Mouse (Mus musculus): Measurements from ENCODE around the gene Ptprn2.

Gene Ptprn2

DNA sequence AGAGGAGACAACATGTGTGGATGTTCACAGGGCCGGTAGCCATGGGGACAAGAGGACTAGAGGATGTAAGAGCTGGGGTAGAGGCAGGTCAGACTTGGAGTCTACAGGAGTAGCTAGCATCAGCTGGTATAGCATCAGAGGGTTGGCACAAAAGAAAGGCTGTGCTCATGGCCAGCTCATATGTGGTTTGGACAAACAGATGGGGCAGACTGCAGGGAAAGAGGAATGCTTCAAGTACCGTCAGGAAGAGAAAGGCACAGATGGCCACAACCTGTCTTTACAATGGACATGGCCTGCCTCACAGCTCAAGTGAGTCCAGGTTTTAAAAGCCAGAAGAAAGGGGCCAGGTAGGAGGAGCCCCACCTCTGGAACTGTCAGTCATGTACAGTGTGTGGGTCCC lies 776.5 kb downstream of the Ptprn2 start:
- DNase-seq (ENCODE audit: low read depth) = no peak

DNA sequence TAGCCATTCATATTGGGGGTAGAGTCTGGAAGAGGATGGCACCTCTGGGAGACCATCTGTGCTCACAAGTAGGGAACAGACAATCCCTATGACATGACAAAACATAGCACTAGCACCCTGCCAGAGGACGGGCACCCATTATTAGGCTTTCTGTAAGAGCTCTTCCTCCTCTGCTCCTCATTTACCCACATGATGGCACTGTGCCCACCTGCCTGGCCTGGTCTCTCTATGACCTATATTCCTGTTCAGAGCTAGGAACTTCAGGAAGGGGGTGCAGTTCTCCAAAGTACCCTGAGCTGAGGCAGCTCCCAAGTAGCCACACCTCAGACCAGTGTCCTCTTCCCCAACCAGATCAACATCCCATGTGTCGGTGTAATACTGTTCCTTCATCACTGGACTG lies 777.6 kb downstream of the Ptprn2 start:
- DNase-seq (ENCODE audit: low read depth) = no peak

DNA sequence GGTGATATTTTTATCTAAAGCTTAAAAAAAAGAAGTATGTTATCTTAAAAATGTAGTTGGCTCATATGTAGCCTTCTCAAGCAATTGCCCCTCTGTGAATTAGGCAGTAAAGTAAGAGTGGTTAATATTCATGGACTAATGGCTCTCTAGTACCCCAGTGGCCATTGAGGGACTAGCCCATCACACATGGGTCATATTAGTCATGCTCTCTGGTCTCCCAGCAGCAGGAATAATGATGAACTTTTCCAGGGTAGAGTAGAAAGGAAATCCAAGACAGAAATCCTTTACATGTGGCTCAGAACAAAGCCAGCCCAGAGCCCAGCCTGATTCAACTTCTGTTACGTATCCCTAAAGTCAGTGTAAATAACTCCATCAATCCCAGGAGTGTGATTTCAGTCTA lies 779.7 kb downstream of the Ptprn2 start:
- no peak for DNase-seq (ENCODE audit: low read depth)

DNA sequence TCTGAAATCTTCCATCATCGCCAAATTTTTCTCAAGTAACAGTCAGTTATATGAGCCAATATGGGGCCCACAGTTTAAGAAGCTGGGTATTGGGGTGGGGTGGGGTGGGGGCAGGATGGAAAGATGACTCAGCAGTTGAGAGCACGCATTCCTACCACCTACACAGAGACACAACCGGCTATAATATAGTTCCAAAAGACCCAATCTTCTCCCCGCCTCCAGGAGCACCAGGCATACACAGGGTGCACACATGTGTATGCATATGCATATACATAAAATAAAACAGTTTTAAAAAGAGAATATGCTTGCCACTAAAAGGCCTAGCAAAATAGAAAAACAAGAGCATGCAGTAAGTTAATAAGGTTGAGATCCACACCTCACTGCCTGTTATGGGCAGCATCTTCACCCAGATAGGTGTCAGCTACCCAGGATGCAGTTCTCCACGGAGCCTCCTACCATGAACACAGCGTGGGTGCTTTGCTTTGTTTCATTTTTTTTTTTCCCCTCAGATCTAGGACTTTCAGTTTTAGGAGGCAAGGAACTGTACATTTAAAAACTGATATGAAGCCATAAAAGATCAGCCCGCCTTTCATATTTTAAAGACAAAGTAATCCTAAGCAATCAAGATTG lies 783.1 kb downstream of the Ptprn2 start:
- DNase-seq (ENCODE audit: low read depth) = no peak

DNA sequence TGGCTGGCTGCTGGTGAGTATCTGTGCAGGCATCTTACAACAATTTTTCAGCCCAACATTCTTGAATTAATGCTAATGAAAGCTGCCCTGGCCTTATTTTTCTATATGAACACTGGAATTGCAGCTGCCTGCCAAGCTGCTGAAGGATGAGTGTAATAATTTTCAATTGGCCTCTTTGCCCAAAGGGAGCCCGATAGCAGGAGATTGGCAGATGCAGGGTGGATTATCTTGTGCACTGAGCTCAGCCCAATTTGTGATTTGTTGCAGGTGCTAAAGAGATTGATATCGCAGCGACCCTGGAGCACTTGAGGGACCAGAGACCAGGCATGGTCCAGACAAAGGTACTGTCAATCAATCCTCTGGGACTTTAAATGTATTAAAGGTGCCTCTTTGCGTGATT lies 783.8 kb downstream of the Ptprn2 start:
- DNase-seq (ENCODE audit: low read depth) = no peak

DNA sequence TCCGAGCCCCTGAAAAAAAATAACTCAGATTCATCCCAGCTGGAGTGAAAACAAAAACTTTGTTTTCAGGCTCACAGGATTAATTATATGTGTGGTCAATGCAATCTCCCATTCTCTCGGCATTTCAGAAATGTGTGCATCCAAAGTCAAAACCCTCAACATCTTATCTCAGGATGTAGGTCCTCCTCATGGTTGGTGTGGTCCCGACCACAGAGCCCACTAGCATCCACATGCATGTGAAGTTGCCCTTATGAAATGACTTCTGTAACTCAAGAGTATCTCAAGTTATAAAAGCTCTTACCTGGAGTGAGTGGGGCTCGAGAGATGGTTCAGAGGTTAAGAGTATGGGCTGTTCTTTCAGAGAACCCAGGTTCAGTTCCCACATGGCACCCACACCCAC lies 784.7 kb downstream of the Ptprn2 start:
- DNase-seq (ENCODE audit: low read depth) = no peak

DNA sequence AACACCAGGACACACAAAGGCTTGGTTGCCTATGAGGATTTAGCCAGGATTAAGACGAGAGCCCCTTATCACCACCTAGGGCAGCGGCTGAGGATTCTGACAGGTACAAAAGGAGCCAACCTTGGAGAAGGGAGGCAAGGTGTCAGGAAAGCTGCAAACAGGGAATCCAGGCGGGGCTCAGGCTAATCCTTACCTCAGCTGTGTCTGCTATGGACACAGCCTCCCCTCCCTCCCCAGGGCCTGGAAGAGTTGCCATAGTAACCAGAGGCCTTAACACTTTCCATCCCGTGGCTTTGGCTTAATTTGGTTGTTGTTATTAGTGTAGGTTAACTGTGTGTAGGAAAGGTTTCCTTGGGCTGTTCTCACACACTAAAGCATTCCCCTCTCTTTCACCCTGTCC lies 787.6 kb downstream of the Ptprn2 start:
- no peak for DNase-seq (ENCODE audit: low read depth)

DNA sequence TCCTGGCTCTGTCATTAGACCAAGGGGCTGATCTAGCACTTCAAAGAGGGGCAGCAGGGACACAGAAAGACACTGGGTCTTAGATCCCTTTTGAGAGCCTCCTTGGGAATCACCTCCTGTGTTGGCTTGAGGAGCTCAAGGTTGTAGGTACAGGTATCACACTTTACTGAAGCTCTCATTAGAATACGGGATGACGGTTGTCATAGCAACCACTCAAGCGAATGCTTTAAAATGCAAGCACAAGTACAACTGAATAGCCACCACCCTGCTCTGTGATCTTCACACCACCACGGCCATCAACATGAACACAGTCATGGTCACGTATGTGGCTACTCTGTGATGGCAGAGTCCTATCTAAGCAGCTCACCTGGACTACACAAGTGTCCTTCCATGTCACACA lies 789.1 kb downstream of the Ptprn2 start:
- DNase-seq (ENCODE audit: low read depth) = no peak

DNA sequence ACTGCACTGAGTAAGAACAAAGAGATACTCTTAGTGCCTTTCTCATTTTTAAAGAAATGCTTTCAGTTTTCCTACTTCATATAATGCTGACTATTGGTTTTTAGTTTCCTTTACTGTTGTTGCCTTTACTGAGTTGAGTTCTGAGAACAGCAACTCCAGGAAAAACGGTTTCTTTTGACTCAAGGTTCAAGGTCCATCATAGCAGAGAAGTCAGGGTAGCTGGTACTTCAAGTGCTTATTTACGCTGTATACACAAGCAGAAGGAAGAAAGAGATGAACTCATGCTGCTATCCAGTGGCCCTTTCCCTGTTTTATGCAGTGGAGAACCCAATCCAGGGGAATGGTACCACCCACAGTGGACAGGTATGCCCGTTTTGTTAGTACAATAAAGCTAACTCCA lies 795.3 kb downstream of the Ptprn2 start:
- no peak for DNase-seq (ENCODE audit: low read depth)

DNA sequence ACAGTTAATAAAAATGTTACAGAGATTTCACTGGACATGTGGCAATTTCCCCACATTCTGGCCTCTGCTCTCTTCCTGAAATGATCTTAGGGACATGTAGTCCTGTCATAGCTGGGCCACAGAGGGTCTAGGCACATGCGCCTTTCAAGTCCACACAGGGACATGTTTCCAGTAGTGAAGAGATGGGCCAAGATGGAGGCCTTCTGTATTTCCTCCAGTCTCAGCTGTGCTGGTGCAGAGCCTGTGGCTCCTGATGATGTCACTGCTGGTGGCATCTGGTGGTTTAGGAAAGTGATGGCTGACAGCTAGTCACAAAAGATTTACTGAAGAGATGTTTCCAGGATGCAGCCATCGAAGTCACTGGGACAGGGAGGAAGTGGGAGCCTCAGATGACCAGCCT lies 797.1 kb downstream of the Ptprn2 start:
- DNase-seq (ENCODE audit: low read depth) = no peak

DNA sequence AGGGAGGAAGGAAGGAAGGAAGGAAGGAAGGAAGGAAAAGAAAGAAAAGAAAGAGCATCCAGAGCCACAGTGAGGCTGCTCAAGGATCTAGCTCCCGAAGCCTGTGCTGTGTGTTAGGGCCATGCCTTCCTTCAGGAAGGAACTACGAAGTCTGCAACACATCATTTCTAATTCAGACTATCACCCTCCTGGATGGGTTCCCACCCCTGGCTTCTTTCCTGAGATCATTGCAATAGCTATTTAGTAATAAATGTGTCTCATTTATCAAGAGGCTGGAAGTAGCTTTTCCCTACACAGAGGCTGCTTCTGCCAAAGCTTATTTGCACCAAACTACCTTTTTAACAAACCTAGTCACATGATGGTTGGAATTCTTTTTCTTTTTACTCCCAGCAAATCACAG lies 801.9 kb downstream of the Ptprn2 start:
- DNase-seq (ENCODE audit: low read depth) = no peak

DNA sequence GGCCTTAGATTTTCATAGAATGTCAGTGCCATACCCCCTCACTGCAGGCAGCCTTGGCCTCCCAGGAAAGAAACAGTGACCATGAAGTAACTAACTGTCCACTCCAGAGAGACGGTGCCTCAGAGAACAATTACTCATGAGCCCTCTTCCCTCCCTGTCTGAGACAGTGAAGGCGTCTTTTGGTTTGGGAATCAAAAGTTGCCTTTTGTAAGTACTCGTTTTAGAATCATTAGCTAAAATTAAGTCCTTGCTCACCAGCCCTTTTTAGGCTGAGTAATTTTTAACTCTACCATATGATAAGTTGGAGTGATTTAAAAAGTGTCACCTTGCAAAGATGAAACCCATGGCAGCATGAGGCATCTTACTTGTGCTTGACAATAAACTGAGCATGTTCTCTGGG lies 806.4 kb downstream of the Ptprn2 start:
- DNase-seq (ENCODE audit: low read depth) = no peak

DNA sequence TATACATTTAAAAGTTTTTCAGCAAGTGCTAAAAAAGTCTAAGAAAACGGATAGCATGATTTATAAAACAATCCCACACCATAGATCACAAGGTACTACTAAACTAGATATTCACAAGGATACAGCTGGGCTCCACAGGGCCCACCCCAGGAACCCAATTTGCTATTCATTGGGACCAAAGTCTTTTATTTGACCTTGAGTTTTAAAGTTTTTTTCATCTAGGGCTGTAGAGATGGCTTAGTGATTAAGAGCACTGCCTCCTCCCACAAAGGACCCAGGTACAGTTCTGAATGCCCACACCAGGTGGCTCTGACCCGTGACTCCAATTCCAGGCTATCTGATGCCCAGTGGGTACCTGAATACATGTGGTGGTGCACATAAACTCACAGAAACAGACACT lies 811.3 kb downstream of the Ptprn2 start:
- DNase-seq (ENCODE audit: low read depth) = no peak

DNA sequence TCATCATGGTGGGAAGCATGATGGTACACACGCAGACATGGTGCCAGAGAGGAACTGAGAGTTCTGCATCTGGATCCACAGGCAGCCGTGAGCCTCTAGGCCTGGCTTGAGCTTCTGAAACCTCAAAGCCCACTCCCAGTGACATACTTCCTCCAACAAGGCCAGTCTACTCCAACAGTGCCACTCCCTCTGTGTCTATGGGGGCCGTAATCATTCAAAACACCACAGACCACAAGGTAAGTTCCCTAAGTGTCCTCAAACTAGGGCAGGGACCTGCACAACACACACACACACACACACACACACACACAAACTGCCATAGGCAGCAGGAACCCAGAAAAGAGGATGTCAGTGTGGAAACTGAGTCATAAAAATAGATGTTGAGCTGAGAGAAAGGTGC lies 813.6 kb downstream of the Ptprn2 start:
- DNase-seq (ENCODE audit: low read depth) = no peak

DNA sequence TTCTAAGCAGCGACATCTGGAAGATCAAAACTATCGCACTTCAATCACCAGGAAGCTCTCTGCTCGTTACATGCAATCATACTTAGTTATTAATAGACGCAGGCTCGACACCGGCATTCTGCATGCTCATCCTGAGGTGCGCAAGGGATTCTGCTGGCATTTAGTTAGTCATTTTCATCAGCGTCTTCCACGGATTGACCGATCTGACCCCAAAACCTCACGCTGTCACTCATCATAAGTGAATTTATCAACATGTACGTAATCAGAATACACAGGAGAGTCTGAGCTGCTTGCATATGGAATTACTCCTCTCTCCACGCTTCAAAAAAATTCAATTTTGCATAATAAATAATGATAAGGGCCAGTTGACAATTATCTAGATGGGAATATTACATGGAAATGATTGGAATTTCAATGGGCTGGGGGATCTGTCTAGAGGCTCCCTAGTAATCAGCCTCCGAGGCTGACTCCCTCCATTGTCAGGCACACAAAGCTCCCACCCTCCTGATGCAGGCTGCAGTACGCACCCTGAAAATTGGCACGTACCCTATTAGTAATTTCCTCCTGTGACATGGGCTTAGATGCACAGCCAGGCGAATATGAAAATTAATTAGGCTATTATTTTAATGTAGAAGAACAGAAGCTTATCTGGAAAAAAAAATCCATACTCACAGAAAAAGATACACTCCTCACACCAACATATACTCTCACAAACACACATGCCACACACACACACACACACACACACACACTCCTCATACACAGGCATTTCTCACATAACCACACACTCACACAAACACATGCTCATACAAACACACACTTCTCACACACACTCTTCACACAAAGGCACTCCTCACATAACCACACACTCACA lies 819.5 kb downstream of the Ptprn2 start:
- DNase-seq (ENCODE audit: low read depth) = no peak

DNA sequence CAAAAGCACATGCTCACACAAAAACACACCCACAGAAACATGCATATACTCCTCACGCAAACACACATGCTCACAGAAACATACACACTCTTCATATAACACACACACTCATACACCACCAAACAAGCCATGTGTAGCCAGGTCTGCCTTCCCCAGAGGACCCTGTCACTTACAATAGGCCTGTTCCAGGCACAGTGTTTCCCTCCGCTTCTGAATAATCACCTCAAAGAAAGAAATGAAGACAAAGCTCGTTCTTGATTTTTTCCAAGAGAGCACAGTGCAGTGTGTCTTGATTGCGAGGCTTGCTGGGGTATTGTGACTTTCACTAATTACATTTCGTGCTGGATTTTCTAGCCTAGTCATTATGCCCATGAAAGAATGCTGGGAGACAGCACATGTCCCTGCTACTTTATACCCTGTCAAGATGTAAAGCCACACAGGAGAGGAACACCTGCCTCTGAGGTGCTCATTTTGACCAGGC lies 820.1 kb downstream of the Ptprn2 start:
- no peak for DNase-seq (ENCODE audit: low read depth)

DNA sequence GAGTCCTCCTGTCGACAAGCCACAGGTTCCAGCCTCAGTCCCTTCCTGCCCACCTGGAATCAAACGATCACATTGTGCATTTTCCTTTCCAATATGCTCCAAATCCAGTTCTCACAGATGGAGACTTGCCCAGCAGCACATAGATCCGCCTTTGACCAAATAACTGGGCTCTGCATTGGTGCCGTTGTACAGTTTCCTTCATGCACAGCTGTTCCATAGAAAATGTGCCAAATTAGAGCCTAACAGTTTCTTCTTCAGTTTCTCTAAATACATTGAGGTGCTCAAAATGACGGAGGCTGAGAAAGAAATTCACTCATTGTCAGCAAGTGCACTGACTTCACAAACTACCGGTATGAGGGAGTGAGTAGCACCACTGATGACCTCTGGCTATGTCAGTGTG lies 826.6 kb downstream of the Ptprn2 start:
- no peak for DNase-seq (ENCODE audit: low read depth)

DNA sequence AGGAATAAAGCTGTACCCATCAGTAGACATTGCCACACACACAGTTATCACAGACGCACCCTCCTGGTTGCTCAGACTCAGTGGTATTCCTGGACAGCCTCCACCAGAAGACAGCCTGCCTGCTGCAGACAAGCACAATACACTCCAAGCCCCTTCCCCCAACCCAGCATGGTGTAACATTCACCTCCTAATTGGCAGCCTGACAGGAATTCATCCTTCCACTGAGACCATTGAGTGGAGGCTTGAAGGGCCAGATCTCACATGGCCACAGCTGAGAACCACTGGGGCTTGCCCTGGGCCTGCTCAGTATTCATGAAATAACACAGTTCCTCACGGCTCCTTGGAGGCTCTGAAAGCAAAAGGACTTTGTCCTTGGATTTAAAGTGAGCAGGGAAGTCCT lies 829.5 kb downstream of the Ptprn2 start:
- no peak for DNase-seq (ENCODE audit: low read depth)

DNA sequence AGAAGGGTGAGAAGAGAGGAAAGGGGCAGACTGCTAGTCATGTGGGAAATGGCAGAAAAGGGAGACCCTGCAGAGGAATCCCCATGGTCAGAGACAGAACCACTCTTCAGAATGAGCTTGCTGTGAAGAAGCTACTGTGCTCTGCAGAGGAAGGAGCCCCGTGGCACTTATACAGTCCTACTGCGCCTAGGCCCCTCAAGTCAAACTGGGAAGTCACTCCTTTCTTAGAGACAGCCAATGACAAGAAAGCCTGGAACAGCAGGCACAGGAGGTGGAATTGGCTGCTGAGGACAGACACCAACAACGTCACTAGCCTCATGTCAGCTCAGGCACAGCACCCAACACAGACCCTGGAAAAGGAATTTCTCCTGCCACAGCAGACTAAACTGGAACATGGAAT lies 830.1 kb downstream of the Ptprn2 start:
- DNase-seq (ENCODE audit: low read depth) = no peak

DNA sequence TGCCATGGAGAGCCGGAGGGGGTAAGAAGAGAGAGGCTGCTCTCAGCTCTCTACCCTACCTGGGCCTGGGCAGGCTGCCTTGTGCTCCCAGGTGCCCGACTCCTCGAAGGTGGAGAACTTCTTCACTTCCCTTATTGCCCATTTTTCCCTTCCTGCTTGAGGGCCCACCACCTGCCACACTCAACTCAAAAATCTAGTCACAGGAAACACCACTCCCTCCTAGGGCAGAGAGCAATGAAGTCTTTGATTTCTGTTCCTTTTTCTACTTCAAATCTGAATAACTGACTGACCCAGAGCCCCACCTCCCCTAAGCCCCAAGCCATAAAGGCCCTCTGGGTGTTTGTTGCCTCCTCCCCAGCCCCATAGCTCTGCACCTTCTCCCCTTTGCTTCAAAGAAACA lies 832.7 kb downstream of the Ptprn2 start:
- no peak for DNase-seq (ENCODE audit: low read depth)

DNA sequence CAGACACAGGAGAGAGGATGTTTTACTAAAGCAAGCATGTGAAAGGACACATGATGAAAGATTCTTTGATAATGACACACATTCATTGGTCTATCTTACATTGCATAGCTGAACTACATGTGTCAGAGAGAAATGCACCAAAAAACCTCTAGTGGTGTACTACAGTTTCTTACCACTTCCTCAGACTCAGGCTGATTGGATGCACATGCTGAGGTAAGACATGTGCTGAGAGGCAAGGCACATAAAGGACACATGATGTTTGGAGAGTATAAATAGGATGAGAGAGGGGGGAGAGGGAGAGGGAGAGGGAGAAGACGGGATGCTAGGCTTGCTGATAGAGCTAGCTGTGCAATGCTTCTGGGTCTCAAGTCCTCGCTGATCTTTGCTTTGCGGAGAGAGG lies 837.5 kb downstream of the Ptprn2 start:
- DNase-seq (ENCODE audit: low read depth) = no peak
